Mouse (Mus musculus) left cerebral cortex, adult 6 months (tissue): ENCODE data around the gene Tex19.1. TPM values are rescaled to one million over a fixed set of nuclear protein-coding genes. Genes with fewer than 3 reads are reported as not detected.

Experiments used
- long read RNA-seq, 2 experiments: library from polyadenylated mRNA; unstranded; transcript quantifications; one replicate each; pipeline ENCODE4 v2.0.0; 2019 to 2020
- polyA plus RNA-seq: library from polyadenylated mRNA; unstranded; fragments of <200 nt; fragmentation: Nextera tagmentation; gene quantifications from 2 replicates; pipeline ENCODE4 v1.2.3, GENCODE M21; 2021

Gene Tex19.1
- polyA plus RNA-seq = not detected in 2 replicates
- long read RNA-seq, experiment 1 = 0 reads
- long read RNA-seq, experiment 2 = 0 reads

GRCm38 (mm10) chr11:121145865-121146264 lies at the start of gene Tex19.1:
Tex19.1 (plus strand) TSS chr11:121146143.

DNA sequence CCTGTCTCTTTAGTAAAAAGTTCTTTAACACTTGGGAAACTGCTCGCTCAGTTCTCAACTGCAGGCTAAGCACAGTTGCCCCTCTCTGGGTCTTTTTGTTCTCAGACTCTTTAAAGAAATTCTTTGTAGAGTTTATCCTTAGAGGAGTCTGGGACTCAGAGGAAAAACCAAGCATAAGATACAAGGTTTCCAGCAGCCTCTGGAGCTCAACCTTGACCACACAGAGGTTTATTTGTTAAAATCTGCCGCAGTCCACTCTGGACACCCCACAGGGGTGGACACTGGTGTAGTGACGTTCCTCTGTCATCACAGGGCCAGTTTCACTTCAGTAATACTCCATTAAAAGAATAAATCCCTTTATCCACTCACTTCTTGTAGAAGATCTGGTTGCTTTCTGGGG lies 27.4 kb upstream of the Tex19.1 start, which contains the start of gene Tex19.2:
TSS of gene Tex19.2 (minus strand) at position 101 of the 400 bp plus-strand sequence.

DNA sequence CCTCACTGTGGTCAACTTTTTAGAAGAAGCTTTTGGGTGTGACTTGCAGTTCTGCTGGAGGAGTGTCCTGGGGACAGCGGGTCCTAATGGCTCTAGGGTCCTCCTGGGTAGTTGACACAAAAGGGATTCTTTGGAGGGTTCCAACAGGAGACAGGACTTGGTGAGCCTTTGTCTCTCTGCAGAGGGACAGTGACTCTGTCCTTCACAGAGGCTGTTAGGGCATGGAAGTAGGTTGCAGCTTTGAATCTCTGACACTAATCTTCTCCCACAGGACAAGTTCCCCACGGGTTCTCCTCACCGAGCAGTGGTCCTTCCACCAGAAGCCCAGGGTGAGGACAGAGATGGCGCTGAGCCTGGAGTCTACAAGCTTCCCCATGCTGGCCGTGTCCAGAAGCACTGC lies 14.0 kb downstream of the Tex19.1 start, which contains the start of gene Uts2r:
TSS of gene Uts2r (plus strand) at position 301 of the 400 bp plus-strand sequence.

Other genes with a start within 250 kb of the Tex19.1 start
- gene Ccdc57, start 213.3 kb upstream of the Tex19.1 start, polyA plus RNA-seq = 1.3 and 1.4 TPM in 2 replicates
- 2.2 and 3.5 TPM in 2 replicates for gene Slc16a3, start 197.7 kb upstream of the Tex19.1 start, polyA plus RNA-seq
- gene Csnk1d, start 154.8 kb upstream of the Tex19.1 start, polyA plus RNA-seq = 31.1 and 34.1 TPM in 2 replicates
- 1.8 and 3.6 TPM in 2 replicates for gene Cd7, start 106.7 kb upstream of the Tex19.1 start, polyA plus RNA-seq
- not detected in 2 replicates for gene Sectm1b, start 82.6 kb upstream of the Tex19.1 start, polyA plus RNA-seq
- not detected in 2 replicates for gene Sectm1a, start 64.9 kb upstream of the Tex19.1 start, polyA plus RNA-seq
- gene Tex19.2, start 27.5 kb upstream of the Tex19.1 start, polyA plus RNA-seq = not detected in 2 replicates
- 0.20 and 0.34 TPM in 2 replicates for gene Uts2r, start 14.1 kb downstream of the Tex19.1 start, polyA plus RNA-seq
- 7.3 and 8.3 TPM in 2 replicates for gene Hexdc, start 58.3 kb downstream of the Tex19.1 start, polyA plus RNA-seq
- gene Ogfod3, start 58.6 kb downstream of the Tex19.1 start, polyA plus RNA-seq = 20.1 and 20.6 TPM in 2 replicates
- gene Cybc1, start 83.2 kb downstream of the Tex19.1 start, polyA plus RNA-seq = 12.1 and 16.7 TPM in 2 replicates
- gene Narf, start 91.1 kb downstream of the Tex19.1 start, polyA plus RNA-seq = 14.5 and 22.4 TPM in 2 replicates
- gene Foxk2, start 113.8 kb downstream of the Tex19.1 start, polyA plus RNA-seq = 5.5 and 10.0 TPM in 2 replicates
- 63.9 and 88.2 TPM in 2 replicates for gene Wdr45b, start 208.3 kb downstream of the Tex19.1 start, polyA plus RNA-seq
- 57.1 and 63.1 TPM in 2 replicates for gene Rab40b, start 242.1 kb downstream of the Tex19.1 start, polyA plus RNA-seq